Mouse (Mus musculus) forebrain, embryonic 12.5 days (tissue): ENCODE results near the gene Golt1a. TPM values are rescaled to one million over a fixed set of nuclear protein-coding genes. Genes with fewer than 3 reads are reported as not detected.
A peak's percentile ranks its signal among the peaks of the same experiment; 100 is the strongest.

Experiments
- ATAC-seq: fragments of 200-750 bp; cut with Nextera tagmentation; 2 replicates; pipeline ENCODE4 v1.8.0; 2017; ENCODE audit warnings: moderate TSS enrichment; ENCODE audit not compliant: low FRiP score
- H3K27ac ChIP-seq: fragments of 300-500 bp; sonication (generic); 2 replicates; pipeline ENCODE4 v1.5.1; 2016; ENCODE audit warnings: mild to moderate bottlenecking
- H3K27me3 ChIP-seq: fragments of 300-500 bp; sonication (generic); 2 replicates; pipeline ENCODE4 v1.6.1; 2016; ENCODE audit warnings: mild to moderate bottlenecking
- H3K36me3 ChIP-seq: fragments of 300-500 bp; sonication (generic); replicated peaks from 2 replicates; pipeline ENCODE4 v1.6.1; 2016; ENCODE audit warnings: mild to moderate bottlenecking
- H3K4me1 ChIP-seq: fragments of 300-500 bp; sonication (generic); 2 replicates; pipeline ENCODE4 v1.6.1; 2016
- H3K4me2 ChIP-seq: fragments of 300-500 bp; sonication (generic); 2 replicates; pipeline ENCODE4 v1.6.1; 2016; ENCODE audit warnings: mild to moderate bottlenecking, moderate library complexity
- H3K4me3 ChIP-seq: fragments of 300-500 bp; sonication (generic); replicated peaks from 2 replicates; pipeline ENCODE4 v1.5.1; 2016; ENCODE audit warnings: mild to moderate bottlenecking
- H3K9ac ChIP-seq: fragments of 300-500 bp; sonication (generic); 2 replicates; pipeline ENCODE4 v1.6.1; 2016; ENCODE audit warnings: mild to moderate bottlenecking
- H3K9me3 ChIP-seq: fragments of 300-500 bp; sonication (generic); 2 replicates; pipeline ENCODE4 v1.6.1; 2016
- WGBS: fragments of 180-500 bp; shearing (Covaris S2); methylation state at CpG from one replicate; pipeline ENCODE4 v1.1.7; 2016; 5-methylcytosine and 5-hydroxymethylcytosine counted together
- polyA plus RNA-seq: library from polyadenylated mRNA; unstranded; fragments of >200 nt; fragmentation: Nextera tagmentation; extraction: Ambion mirVana; gene quantifications from 2 replicates; pipeline ENCODE4 v1.2.1, GENCODE M21; 2016

Golt1a gene
- polyA plus RNA-seq, 1 experiment from 2014 or later, result not detected

DNA sequence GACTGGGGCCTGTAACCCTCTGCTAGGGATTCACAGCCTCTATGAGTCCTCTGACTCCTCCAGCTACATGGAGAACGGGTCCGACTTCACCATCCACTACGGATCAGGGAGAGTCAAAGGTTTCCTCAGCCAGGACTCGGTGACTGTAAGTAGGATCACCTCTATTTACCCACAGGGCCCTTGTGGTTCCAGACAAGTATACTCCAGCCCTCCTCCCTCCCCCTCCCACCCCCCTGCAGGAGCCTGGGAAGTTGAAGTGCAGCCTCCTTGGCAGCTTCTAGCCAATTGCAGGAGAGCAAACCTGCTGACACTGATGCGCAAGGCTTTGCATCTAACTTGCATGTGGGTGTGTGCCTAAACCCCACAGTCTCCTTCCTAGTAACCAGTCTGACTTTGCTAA lies 45.9 kb downstream of the Golt1a start:
- H3K36me3 ChIP-seq, result no peaks in the 10 kb centered on the region
- no peaks in the 10 kb centered on the region for H3K9me3 ChIP-seq
- no peak overlapping the region for H3K4me3 ChIP-seq
- H3K4me1 ChIP-seq, result peaks cover 6% of the 10 kb centered on the region
- no peak for ATAC-seq
- no peak overlapping the region for H3K9ac ChIP-seq
- no peak overlapping the region for H3K4me2 ChIP-seq
- H3K27ac ChIP-seq, result no peak overlapping the region
- H3K27me3 ChIP-seq, result peaks cover 45% of the 10 kb centered on the region
- 49% methylated on average over 5 of the region's 5 CpGs for WGBS

DNA sequence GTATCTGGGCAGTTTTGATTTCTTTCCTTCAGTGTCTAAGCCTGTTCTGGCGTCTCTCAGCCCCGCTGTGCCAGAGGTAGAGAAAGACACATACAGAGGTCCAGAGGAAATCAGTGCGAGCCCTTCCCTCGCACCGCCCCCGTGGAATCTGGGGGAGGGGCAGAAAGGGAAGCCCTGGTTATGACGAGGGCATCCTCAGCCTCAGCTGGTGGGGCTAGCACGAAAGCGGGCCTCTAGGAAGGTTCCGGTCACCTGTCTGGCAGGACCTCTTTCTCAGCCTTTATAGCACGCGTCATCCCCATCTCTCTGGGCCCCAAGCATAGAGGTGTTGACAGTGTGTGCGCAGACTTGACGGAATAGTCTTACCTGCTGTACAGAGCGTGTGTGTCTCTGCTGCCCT lies 46.3 kb downstream of the Golt1a start:
- H3K4me3 ChIP-seq, result no peak overlapping the region
- H3K4me2 ChIP-seq, result no peak overlapping the region
- H3K9me3 ChIP-seq, result no peaks in the 10 kb centered on the region
- WGBS, result 60% methylated on average over 15 of the region's 15 CpGs
- ATAC-seq, result no peak
- H3K27me3 ChIP-seq, result peaks cover 45% of the 10 kb centered on the region
- no peak overlapping the region for H3K27ac ChIP-seq
- H3K4me1 ChIP-seq, result peaks cover 6% of the 10 kb centered on the region
- H3K36me3 ChIP-seq, result no peaks in the 10 kb centered on the region
- H3K9ac ChIP-seq, result no peak overlapping the region

DNA sequence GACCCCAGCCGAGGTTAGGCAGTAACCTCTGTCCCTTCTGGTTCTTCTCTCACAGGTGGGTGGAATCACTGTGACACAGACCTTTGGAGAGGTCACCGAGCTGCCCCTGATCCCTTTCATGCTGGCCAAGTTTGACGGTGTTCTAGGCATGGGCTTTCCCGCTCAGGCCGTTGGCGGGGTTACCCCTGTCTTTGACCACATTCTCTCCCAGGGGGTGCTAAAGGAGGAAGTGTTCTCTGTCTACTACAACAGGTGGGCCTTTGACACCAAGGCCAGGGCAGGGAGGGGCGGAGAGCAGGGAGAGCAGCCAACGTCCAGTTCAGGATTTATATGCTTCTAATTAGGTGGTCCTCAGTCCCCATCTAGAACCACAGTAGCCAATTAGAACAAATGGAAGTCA lies 46.7 kb downstream of the Golt1a start:
- ATAC-seq, result no peak
- H3K4me3 ChIP-seq, result no peak overlapping the region
- no peak overlapping the region for H3K27ac ChIP-seq
- WGBS, result 72% methylated on average over 8 of the region's 8 CpGs
- H3K9me3 ChIP-seq, result no peaks in the 10 kb centered on the region
- peaks cover 48% of the 10 kb centered on the region for H3K27me3 ChIP-seq
- H3K4me2 ChIP-seq, result no peak overlapping the region
- peaks cover 6% of the 10 kb centered on the region for H3K4me1 ChIP-seq
- no peak overlapping the region for H3K9ac ChIP-seq
- H3K36me3 ChIP-seq, result no peaks in the 10 kb centered on the region

DNA sequence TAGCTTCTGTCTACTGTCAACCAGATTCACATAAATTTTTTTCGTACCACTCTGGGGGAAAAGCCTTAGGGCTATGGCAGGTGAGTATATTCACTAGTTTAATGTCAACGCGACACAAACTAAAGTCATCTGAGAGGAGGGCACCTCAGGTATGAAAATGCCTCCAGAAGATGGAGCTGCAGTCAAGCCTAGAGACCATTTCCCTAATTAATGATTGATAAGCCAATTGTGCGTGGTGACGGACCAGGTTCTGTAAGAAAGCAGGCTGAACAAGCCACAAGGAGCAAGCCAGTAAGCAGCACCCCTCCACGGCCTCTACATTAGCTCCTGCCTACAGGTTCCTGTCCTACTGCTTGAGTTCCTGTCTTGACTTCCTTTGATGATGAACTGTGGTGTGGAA lies 51.4 kb downstream of the Golt1a start:
- peaks cover 73% of the 10 kb centered on the region for H3K27me3 ChIP-seq
- H3K4me3 ChIP-seq, result no peak overlapping the region
- WGBS, result 91% methylated on average over 6 of the region's 6 CpGs
- H3K9me3 ChIP-seq, result no peaks in the 10 kb centered on the region
- H3K9ac ChIP-seq, result no peak overlapping the region
- no peaks in the 10 kb centered on the region for H3K36me3 ChIP-seq
- peaks cover 17% of the 10 kb centered on the region for H3K4me1 ChIP-seq
- H3K27ac ChIP-seq, result no peak overlapping the region
- ATAC-seq, result no peak
- no peak overlapping the region for H3K4me2 ChIP-seq

DNA sequence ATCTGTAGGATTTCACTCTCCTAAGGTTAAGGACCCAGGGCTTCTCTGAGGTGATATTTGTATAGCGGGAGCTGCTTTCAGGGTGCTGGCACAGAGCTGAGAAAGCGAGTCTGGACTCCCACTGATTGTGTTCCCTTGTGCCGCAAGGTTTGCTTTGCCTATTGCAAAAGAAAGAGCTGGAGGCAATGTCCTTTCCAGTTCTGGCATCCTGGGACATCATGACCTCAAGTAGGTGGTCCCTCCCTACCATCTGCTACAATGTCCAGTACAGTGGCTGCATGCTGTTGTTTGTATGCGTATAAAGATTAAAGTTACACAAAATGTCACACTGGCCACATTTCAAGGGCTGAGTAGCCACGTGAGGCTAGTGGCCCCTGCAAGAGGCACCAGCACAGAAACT lies 52.5 kb downstream of the Golt1a start:
- no peak overlapping the region for H3K27ac ChIP-seq
- H3K4me2 ChIP-seq, result no peak overlapping the region
- H3K27me3 ChIP-seq, result peaks cover 77% of the 10 kb centered on the region
- H3K9ac ChIP-seq, result no peak overlapping the region
- 91% methylated on average over 5 of the region's 5 CpGs for WGBS
- H3K4me1 ChIP-seq, result peaks cover 17% of the 10 kb centered on the region
- H3K36me3 ChIP-seq, result no peaks in the 10 kb centered on the region
- no peaks in the 10 kb centered on the region for H3K9me3 ChIP-seq
- no peak for ATAC-seq
- H3K4me3 ChIP-seq, result no peak overlapping the region

DNA sequence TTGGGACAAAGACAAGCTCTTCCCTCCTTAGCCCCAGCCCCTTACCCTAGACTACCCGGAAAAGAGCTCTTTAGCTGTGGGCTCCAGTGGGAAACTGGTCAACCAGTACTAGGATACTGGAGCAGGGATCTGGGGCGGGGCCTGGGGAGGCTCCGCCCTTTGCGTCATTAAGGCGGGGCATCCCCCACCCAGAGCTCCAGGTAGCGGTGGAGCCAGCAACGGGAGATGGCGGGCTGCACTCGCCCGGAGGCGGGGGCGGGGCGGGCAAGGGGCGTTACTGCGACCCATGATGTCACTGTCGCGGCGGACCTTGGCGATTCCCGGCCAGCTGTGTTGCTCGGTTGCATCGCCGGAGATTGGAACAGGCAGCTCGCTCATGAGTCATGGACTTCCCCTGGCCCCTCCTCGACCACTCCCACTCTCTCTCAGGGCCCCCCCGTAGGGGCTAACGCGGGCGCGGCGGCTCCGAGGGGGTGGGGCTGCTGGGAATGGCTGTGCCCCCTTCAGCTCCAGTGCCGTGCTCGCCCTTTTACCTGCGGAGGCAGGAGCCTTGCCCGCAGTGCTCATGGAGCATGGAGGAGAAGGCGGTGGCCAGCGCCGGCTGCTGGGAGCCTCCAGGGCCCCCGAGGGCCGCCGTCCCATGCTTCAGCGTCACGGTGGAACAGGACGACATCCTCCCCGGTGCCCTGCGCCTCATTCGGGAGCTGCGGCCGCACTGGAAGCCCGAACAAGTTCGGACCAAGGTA lies 53.8 kb downstream of the Golt1a start, which contains the start of gene Etnk2:
Gene Etnk2 (plus strand): TSS at position 297 of the 746 bp plus-strand sequence.
- 1% methylated on average over 48 of the region's 52 CpGs for WGBS
- peak within 1 kb of the TSS; percentile 66 for H3K4me3 ChIP-seq
- no peaks in the 10 kb centered on the region for H3K36me3 ChIP-seq
- H3K9ac ChIP-seq, result peak within 1 kb of the TSS; percentile 64
- ATAC-seq, result peak; percentile 84
- H3K9me3 ChIP-seq, result no peaks in the 10 kb centered on the region
- no peak within 1 kb of the TSS for H3K27ac ChIP-seq
- peak within 1 kb of the TSS; percentile 97 for H3K4me2 ChIP-seq
- peaks cover 30% of the 10 kb centered on the region for H3K4me1 ChIP-seq
- H3K27me3 ChIP-seq, result peaks cover 65% of the 10 kb centered on the region

DNA sequence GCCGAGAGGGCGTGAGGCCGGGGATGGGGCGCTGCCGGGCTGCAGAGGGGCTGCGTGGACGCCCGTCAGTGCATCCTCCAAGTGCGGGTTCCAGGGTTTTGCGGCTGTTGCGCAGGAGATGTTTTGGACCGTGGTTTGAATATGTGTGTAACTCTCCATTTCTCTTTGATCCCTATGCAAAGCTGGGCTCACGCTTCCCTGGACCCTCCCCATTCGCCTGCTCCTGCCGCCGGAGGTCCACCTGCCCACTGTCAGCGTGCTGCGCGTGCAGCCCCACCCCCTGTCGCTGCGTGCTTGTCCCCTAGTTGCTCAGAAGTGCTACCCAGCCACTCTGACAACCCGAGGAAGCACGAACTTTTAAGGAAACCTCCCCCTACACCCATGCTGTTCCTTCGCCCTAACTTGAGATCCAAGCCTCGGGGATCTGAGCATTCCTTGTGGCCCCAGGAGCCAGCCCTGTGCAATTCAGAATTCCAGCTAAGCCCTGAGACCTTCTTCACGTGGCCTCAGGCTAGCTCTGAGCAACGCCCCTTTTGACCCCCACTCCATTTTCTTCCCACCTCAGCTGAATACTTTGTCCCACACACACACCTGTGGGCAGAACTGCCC lies 54.5 kb downstream of the Golt1a start:
- Histone ChIP-seq H3K36me3 (no peaks in the 10 kb centered on the region), H3K4me1 (peaks cover 31% of the 10 kb centered on the region), H3K27me3 (peaks cover 61% of the 10 kb centered on the region), H3K4me3 (peak overlapping the region; percentile 66), H3K4me2 (peak overlapping the region; percentile 97), H3K27ac (no peak overlapping the region), H3K9ac (peak overlapping the region; percentile 64), H3K9me3 (no peaks in the 10 kb centered on the region)
- peak; percentile 40; the same call in 1 of the 2 replicates for ATAC-seq
- WGBS, result under 1% methylated on average over 27 of the region's 27 CpGs

DNA sequence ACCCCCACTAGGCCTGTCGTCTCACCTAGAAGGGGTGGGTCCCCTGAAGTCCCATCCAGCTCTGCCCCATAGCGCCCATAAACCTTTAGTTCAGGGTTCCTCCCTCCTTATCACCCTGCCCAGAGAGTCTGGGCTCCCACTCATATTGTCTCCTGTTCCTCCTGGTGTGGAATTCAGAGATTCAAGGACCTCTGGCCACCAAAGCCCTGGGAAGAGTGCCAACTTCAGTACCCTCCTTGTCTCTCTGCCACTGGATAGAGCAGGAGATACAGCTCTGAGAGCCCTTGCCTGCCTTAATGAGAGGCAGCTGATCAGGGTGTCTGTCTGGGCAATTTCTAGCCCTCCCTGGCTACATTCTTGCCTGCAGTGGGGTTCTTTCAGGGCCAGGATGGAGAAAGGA lies 55.3 kb downstream of the Golt1a start:
- H3K27ac ChIP-seq, result no peak overlapping the region
- 37% methylated on average over 2 of the region's 2 CpGs for WGBS
- H3K9ac ChIP-seq, result no peak overlapping the region
- H3K9me3 ChIP-seq, result no peaks in the 10 kb centered on the region
- peaks cover 31% of the 10 kb centered on the region for H3K4me1 ChIP-seq
- no peak overlapping the region for H3K4me3 ChIP-seq
- peaks cover 58% of the 10 kb centered on the region for H3K27me3 ChIP-seq
- ATAC-seq, result no peak
- no peak overlapping the region for H3K4me2 ChIP-seq
- no peaks in the 10 kb centered on the region for H3K36me3 ChIP-seq

DNA sequence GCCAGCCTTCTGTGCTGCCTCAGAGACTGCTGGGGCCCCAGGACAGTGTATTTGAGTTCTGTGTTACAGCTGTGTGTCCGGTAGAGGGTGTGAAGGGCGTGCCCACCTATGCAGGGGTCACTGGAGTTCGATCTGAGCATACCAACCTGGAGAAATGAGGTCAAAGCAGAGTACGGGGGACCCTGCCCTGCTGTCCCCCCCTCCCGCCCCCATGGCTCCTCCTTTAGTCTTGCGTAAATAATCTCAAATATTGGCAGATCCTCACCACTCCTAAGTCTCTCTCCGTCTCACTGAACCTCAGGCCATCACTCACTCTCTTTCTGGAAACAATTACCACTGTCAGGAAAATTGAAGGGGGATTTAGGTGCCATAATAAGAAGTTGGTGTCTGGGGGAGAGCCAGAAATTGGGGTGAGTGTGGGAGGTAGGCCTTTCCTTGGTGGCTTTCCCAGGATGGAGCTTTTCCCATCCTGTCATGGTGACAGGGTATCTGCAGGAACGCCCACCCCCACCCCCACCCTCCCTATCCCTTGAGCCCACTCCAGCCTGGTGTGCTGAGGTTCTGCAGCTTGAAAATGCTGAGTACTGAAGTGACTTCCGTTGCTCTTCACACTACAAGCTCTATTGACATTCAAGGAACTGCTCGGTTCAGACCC lies 57.5 kb downstream of the Golt1a start:
- no peak overlapping the region for H3K9ac ChIP-seq

DNA sequence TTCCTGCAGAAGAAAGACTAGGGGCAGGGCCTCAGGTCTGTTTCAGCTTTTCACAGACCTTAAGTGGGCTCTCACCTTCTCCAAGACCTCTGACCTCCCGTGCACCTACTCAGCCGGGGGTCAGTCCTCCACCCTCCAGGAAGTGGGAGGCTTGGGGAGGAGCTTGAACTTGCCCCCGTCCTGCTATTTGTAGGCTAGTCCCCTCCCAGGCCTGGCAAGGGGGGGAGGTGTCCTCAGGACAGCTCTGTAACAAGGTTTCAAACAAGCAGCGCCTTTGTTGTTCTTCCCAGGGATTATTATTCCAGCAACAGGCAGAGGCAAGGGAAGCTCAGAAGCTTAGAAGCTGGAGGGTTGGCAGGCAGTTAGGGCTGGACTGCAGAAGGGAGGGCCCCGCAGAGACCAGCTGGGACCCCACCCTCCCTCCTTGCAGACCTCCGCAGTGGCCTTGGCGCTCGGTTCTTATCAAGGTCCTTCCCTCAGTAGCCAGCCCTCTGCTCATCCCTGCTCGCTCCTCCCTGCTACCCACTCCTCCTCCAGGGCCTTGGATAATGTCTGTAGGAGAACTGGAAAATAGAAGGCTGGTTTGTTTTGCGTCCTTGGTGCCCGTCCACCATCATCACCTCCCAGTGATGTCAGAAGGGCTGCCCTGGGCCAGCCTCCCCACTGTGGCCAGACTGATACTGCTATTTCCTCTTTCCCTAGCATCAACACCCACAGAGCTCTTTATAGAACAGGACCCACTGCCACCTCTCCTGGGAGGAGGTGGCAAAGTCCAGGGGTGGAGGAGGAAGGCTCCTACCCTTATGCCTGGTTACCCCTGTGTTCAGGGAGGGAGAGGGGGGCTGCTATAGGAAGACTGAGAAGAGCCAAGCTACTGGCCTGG lies 58.2 kb downstream of the Golt1a start:
- H3K9me3 ChIP-seq, result no peaks in the 10 kb centered on the region
- H3K27me3 ChIP-seq, result peaks cover 47% of the 10 kb centered on the region
- H3K9ac ChIP-seq, result no peak overlapping the region
- no peak for ATAC-seq
- 0 out of 2 replicates have a peak overlapping the region, but pooled peaks have one; percentile 8 for H3K4me2 ChIP-seq
- 11% methylated on average over 11 of the region's 11 CpGs for WGBS
- no peak overlapping the region for H3K4me3 ChIP-seq
- peaks cover 38% of the 10 kb centered on the region for H3K4me1 ChIP-seq
- H3K27ac ChIP-seq, result no peak overlapping the region
- no peaks in the 10 kb centered on the region for H3K36me3 ChIP-seq

More for the DNA sequence above, 57.5 kb downstream of the Golt1a start:
- Histone ChIP-seq H3K9me3 (no peaks in the 10 kb centered on the region), H3K27ac (no peak overlapping the region), H3K4me1 (peaks cover 31% of the 10 kb centered on the region), H3K36me3 (no peaks in the 10 kb centered on the region), H3K4me2 (no peak overlapping the region), H3K27me3 (peaks cover 52% of the 10 kb centered on the region), H3K4me3 (no peak overlapping the region)
- ATAC-seq, result no peak
- 54% methylated on average over 10 of the region's 10 CpGs for WGBS

DNA sequence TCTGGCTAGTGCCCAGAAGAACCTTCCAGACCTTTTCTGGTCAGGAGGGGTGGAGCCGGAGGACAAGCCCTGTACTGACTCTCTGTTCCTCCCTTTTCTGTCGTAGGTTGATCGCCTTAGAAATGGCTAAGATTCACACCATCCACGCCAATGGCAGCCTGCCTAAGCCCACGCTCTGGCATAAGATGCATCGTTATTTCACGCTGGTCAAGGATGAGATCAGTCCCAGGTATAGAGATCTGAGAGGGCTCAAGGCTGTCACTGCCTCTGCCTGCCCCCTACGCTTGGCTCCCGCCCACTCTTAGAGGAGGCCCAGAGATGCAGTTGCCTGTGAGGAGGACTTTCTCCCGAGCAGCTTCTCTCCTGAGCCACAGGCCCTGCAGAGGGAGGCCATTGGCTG lies 59.0 kb downstream of the Golt1a start:
- Histone ChIP-seq H3K4me1 (peaks cover 34% of the 10 kb centered on the region), H3K36me3 (no peaks in the 10 kb centered on the region), H3K27ac (no peak overlapping the region), H3K9me3 (no peaks in the 10 kb centered on the region), H3K9ac (no peak overlapping the region), H3K27me3 (peaks cover 39% of the 10 kb centered on the region), H3K4me2 (no peak overlapping the region), H3K4me3 (no peak overlapping the region)
- WGBS, result 64% methylated on average over 10 of the region's 10 CpGs
- ATAC-seq, result no peak

DNA sequence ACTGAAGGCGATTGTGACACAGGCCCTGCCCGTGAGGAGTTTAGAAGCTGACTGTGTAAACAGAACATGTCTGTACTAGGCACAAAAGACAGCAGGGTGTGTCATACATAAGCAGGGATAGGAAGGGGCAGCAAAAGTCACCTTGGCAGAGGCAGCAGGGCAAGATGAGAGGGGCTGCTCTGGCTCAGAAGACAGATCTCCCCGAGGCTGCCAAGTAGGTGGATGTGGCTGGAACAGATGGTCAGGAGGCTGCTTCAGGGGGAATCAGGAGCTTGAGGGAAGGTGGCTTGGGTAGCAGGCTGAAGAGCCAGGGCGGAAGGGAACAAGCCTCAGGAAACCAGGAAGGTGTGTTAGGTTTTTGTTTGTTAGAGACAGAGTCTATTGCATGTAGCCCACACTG lies 60.8 kb downstream of the Golt1a start:
- no peak overlapping the region for H3K9ac ChIP-seq
- peaks cover 21% of the 10 kb centered on the region for H3K27me3 ChIP-seq
- WGBS, result 90% methylated on average over 4 of the region's 4 CpGs
- H3K4me1 ChIP-seq, result peaks cover 25% of the 10 kb centered on the region
- ATAC-seq, result no peak
- no peak overlapping the region for H3K4me2 ChIP-seq
- H3K27ac ChIP-seq, result no peak overlapping the region
- H3K4me3 ChIP-seq, result no peak overlapping the region
- H3K36me3 ChIP-seq, result no peaks in the 10 kb centered on the region
- no peaks in the 10 kb centered on the region for H3K9me3 ChIP-seq
